Mouse (Mus musculus) heart, adult 2 months (tissue): ENCODE data around the gene Cd163.

ENCODE experiments used
- CTCF ChIP-seq: fragments of 200-600 bp; IDR thresholded peaks from 2 replicates; pipeline ENCODE4 v1.8.1; 2022; ENCODE audit warnings: antibody characterized with exemption, mild to moderate bottlenecking, moderate library complexity
- EP300 ChIP-seq: fragments of 200-500 bp; IDR thresholded peaks from 2 replicates; pipeline ENCODE4 v1.6.1; 2011; ENCODE audit warnings: low read depth, low read length, control low read depth; ENCODE audit not compliant: insufficient read depth

- TF ChIP-seq CTCF = no peak
- no peak for TF ChIP-seq EP300
These were observed 40.6 kb downstream of the Cd163 start for GRCm38 (mm10) chr6:124345096-124345495.
